Mouse (Mus musculus) right cerebral cortex, adult 2 months (tissue): ENCODE data around the gene Zscan2.

Experiments
- DNase-seq, 2 experiments: peaks; one replicate each; pipeline ENCODE4 v3.0.0; 2021 to 2022; ENCODE audit warnings: low spot score in 2 of 2

Zscan2 gene

DNA sequence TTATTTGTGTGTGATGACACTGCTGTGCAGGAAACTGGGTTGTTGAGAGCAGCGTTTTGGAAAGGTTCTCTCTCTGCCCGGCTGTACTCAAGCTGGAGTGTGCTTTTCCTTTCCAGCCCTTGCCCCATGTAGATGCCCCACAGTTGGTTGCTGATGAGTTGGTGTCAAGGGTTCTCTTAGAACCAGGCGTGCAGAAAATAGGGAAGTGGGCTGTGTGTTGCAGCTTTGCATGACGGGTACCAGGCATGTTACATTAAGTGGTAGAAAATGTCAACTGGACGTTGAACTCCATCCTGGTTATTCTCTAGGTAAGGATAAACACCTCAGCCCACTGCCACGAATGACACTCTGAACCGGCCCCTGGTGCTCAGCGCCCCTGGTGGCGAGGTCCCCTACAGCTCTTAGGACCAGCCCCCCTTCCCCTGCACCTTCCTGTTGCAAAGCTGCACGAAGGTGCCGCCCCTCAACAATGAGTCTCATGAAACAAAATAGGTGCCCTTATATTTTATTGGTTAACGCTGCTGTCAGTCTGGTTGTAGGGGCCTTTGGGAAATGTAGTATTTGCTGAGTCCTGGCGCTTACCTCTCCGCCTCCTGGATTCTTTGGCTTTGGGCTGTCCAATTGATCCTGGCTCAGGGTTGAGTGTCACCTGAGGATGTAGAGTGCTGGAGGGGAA, 22.2 kb downstream of the Zscan2 start:
- peak; percentile 69 to 70 for DNase-seq

DNA sequence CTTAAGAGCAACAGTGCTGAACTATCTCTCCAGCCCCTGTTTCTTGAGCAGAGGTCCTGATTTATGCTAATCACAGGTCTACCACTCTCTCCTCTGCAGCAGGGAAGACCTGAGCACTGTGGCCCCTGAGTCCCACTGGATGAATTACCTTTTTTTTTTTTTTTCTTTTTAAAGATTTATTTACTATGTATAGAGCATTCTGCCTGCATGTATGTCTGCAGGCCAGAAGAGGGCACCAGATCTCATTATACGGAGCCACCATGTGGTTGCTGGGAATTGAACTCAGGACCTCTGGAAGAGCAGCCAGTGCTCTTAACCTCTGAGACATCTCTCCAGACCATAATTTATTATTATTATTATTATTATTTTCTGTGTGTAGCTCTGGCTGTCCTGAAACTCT, 24.9 kb downstream of the Zscan2 start:
- no peak for DNase-seq

DNA sequence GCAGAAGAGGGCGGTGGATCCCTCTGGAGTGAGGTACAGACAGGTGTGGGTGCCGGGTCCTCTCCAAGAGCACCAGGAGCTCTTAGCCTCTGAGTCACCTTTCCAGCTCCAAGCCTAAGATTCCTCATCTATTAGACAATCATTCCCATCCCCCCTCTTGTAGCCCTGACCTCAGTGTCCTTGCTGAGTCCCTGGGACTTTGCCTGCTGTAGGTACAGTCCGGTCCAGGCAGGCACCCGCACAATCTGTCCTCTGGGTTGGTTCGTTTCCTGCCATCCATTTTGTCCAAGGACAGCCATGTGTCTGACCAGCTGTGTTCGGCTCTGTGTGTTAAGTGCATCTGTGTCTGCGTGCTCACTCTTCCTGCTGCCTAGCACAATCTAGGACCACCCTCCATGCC, 27.9 kb downstream of the Zscan2 start:
- no peak for DNase-seq

DNA sequence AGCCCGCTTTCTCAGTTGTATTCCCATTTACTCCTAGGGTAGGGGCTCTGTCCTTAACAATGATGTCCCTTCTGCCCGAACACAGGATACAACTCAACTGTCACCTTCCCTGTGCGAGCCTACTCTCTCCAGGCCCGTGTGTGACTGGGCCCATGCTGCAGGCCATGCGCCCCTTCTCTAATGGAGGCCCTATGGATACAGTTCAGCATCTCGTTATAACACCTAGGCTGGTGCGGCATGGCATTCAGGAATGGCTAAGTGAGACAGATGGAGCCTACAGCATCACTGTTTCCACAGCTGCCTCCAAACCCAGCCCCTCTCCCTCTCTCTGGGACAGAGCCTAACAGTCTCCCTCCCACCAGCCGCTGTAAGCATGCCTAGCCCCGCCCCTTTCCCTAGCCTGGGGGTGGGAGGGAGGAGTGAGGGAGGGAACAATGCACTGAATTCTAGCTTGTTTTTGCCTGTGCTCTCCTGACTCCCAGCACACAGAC, 28.3 kb downstream of the Zscan2 start:
- peak in 1 of 2 experiments; percentile 34 for DNase-seq

DNA sequence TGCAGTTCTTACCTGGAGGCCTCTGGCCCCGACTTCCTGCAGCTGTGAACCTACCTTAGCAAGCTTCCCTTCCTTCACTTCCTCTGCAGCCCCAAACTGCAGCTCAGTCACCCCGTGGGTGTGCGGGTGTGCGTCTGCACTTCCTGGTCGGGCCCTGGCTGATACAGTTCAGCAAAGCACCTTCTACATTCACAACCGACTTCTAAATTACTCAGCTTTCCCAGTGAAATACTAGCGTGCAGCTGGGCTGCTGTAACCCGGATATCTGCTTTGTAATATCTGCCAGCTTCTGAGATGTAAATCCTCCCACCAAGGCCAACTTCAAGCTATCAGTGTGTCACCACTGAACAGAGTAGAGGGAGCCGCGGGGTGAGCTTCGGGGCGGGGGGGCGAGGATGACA, 29.1 kb downstream of the Zscan2 start:
- DNase-seq, result no peak

DNA sequence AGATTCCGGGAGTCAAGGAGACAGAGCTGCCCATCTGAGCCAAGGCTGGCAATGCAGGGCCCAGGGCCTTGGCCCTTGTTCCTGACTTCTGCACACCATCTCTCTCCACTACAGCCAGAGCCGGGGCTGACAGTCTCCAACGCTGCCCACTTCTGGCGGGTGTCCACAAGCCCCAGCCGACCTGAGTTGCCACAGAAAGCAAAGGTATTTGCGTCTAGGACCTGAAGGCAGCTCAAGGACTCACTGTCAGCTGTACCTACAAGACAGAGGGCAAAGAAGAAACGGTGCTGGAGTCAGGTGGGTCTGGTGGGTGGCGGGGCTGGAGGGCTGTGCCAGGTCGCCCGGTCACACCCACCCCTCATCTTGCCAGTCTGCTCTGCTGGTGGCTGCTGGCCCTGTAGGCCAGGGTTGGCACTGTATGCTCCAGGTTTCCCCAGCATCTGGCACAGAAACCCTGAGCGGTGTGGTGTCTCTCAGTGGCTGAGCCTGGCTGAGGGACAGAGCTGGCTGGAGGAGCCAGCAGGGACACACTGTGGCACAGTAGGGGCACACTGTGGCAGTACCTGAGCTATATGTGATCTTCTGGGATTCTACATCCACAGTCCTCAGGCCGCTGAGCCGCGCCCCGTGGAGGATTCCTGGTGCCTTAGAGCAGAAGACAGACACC, 32.5 kb downstream of the Zscan2 start:
- DNase-seq, result no peak

DNA sequence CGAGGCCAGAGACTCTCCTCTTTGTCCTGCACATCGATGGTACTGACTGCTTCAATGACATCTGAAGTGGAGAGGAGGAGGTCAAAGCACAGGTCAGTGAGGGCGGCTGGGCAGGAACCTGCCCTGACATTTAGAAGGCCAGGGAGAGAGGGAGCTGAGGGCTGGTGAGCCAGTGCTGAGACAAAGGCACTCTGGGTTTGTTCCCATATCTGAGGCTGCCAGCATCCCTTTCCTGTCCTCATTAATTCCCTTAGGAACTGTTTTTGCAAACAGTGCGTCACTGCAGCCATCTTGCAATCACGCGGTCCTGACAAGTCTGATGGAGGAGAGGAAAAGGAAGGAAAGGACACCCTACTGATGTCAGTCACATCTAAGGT, 33.0 kb downstream of the Zscan2 start:
- DNase-seq, result no peak

DNA sequence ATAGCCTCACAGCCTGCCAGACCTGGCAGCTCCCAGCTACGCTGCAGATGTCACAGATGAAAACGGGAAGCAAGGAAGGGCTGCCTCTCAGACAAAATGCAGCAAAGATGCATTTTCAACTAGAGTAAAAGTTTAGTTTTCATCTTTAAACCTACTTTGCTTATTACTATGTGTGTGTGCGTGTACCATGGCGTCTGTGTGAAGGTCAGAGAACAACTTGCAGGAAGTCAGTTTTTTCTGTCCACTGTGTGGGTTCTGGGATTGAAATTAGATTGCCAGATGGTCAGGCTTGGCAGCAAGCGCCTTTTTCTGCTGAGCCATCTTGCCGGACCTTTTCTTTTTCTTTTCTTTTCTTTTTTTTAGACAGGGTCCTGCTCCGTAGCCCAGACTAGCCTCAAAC, 33.5 kb downstream of the Zscan2 start:
- no peak for DNase-seq

DNA sequence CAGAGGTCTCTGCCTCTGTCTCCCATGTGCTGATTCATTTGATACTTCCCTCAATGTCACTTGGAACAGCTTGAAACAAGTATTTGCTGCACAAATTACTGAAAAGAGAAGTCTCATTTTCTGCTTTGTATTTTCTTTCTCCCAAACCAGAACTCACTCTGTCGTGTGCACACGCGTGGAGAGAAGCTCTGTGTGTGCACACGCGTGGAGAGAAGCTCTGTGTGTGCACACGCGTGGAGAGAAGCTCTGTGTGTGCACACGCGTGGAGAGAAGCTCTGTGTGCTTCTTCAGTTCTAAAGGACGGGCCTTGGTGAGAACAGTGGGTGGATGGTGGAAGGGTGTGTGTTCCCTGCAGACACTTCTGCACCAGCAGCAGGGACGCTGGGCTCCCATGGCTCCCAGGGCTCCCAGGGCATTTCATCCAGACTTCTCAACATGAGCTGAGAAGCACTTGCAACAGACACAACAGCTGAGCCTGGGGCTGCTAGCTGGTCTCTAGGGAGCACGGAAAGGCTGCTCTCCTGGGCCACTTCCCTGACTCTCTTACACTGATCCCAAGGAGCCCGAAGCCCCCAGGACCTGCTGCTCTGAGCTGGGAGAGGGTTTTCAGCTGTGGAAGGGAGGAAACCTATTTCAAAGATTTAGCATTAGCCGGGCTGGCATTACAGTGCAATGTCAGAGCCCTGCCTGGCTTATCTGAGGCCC, 34.2 kb downstream of the Zscan2 start:
- no peak for DNase-seq

DNA sequence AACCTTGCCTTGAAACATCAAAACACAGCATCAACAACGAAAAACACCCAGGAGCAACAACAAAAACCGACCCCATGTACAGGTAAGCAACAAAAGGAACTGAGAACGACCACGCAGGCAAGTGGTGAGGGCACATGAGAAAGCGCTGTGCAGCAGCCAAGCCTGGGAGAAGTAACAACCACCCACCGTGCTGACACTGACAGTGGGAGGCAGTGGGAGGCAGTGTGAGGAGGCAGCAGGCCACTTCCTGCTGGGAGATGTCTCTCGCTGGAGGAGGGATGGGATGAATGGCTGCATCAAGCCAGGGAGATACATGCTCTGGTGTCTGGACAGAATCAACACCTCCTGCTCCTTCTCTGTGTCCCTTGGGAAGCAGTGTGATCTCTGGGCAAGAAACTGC, 36.4 kb downstream of the Zscan2 start:
- DNase-seq, result peak; percentile 43 to 56

DNA sequence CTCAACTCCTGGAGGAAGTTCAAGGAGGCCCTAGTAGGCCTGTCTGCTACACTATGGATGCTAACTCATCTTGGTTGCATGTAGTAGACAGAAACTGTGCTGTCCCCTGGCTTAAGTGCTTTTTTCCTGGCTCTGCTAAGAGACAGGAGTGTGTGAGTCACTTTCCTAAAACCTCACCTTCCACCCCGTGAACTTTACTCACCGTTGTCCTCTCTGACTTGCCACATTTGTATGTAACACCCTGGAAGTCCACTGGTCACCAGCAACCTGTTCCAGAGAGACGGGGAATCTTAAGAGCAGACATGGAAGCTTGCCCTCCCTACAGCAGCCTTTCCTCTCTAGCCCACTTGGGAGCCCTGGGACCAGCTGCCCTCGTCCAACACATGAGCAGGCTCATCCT, 37.0 kb downstream of the Zscan2 start:
- no peak for DNase-seq

DNA sequence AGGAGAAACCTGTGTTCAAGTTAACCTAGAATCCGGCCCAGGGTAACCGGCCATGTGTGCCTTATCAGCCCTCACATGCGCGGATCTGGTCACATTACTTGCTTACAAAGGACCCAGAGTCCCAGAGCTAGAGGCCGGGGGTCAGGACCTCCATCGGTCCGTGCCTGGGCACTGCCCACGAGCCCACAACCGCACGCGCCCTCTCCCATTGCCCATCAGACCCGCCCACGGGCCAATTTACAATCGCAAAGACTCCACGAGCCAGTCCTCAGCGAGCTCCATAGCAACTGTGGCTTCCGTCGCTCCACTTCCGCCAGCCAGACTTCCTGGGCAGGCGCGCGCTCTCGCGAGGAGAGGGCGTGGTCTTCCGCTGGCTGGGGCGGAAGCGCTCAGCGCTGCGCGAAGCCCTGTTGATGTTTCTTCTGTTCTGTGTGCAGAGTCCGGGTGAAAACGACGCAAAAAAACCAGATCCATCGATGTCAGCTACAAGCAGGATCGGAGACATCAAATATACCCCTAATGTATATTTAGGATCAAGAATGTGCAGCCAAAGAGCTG, 40.3 kb downstream of the Zscan2 start, which contains the start of gene Wdr73:
Gene Wdr73, minus strand, starts transcription at position 326 of the 558 bp plus-strand sequence.
- peak; percentile 90 to 92 for DNase-seq

DNA sequence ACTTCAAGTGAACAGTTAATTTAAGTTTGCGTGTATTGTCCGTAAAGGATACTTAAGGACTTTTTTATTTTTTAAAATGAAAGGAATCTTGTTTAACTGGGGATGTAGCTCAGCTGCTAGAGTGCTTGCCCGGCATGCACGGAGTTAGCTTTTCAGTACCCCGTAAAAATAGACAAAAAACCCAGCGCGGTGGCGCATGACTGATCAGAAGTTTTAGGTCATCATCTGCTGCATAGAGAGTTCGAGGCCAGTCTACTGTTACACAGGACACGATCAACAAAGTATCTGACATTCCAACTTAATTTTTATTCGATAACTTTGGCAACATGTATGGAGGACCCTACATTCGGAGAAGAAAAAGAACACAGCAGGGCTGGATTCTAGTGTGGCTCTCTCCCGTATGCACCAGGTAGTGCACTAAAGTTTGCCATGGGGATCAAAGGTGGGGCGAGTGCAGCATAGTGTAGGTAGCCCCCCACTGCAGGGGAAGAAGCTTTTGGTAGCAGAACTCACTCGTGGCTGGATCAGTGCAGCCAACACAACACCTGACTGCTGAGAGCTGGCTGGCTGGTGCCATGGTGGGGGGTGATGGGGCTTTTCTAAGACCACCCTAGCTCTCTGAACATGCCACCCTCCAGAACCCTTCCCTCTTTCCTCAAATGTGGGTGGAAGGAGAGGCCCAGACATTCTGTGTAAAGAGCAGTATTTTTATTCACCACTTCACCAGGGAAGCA, 41.0 kb downstream of the Zscan2 start:
- DNase-seq, result no peak

DNA sequence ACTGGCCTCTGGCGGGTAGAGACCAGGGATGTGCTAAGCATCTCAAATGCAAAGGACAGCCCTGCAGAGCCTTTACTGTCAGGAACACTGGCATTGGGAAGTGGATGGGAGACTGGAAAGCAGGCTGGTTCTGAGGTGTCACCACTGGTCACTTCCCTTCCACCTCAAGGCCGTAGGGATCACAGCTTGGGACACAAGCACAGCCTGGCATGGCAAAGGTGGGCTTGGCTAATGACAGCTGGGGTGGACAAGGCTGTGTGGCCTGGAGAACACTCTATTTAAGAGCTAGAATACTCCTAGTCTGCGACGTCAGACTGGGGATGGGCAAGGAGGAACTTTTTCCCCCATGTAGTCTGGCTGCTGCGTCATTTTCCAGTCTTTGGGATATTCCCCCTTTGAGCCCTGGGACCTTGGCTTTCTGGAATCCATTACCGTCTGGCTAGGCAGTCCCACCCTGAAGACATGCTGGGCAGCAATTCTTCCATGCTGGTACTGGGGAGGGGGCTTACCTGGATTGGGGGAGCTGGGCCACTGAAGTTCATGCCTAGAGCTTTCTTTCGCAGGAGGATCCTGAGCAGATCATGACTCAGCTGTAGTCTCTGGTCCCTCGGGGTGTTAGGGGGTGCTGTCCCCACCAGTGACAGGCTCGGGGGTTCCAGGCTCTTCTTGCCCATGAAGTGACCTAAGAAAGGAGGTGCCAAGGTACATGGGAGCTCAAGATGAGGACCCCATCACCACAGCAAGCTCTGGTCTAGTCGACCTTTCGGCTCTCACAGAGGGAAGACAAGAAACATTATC, 43.1 kb downstream of the Zscan2 start:
- no peak for DNase-seq

DNA sequence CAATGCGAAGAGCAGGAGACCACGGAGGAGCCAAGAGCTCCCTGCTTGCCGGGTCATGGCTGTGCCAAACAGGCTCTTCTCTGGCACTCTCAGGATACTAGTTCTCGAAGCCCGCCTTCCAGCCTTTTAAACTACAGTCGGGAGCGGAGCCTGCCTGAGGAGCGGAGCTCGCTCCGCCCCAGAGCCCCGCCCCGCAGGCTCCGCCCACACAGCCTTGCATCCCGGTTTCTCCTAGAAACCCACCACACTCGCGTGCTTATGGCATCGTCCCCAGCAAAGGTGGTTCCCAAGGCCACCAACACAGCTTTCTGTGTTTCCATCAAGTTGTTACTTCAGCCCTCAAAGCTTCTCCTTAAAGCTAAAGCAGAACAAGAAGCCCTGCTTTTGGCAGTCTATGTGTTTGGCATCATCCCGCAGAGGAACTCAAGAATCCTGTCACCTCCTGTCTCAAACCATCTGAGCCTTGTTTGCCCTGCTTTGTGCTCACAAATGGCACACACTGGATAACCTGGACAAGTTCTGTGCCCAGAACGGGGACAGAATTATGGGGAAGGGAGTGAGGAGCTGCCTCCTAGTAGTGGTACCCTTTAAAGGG, 44.3 kb downstream of the Zscan2 start, which contains the start of gene Nmb:
Gene Nmb, minus strand, starts transcription at position 156 of the 595 bp plus-strand sequence.
- peak; percentile 37 to 64 for DNase-seq

DNA sequence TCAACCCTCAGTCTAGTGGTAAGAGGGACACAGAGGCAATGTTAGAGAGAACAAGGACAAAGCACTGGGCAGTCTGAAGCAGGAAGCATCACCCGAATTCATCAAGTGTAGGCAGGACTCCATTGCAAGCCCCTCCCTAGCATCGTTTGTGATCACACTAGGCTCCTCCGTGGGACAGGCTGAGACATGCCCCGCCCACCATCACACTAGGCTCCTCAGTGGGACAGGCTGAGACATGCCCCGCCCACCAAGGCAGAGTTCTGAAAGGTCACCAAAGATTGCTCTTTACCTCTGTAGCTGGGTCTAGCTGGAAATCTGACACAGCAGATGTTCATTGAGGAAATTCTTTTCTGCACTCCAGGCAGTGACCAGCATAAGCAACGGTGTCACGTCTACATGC, 50.3 kb downstream of the Zscan2 start:
- no peak for DNase-seq

DNA sequence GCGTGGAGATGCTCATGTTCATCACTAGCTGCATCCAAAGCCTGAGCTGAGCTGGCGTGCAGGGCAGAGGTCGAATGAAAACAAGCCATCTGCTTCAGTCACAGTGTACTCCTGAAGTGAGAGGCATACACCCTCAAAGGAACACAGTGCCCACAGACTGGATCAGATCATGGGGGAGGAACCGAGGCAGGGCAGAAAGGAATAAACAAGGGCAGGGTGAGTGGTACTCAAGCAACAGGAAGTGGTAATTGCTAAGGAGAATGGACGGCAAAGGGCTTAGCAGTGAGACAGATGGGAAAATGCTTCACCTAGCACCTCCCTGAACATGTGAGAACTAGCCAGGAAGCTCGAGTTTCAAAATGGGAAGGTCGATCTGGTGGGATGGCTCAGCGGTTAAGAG, 51.8 kb downstream of the Zscan2 start:
- DNase-seq, result no peak

DNA sequence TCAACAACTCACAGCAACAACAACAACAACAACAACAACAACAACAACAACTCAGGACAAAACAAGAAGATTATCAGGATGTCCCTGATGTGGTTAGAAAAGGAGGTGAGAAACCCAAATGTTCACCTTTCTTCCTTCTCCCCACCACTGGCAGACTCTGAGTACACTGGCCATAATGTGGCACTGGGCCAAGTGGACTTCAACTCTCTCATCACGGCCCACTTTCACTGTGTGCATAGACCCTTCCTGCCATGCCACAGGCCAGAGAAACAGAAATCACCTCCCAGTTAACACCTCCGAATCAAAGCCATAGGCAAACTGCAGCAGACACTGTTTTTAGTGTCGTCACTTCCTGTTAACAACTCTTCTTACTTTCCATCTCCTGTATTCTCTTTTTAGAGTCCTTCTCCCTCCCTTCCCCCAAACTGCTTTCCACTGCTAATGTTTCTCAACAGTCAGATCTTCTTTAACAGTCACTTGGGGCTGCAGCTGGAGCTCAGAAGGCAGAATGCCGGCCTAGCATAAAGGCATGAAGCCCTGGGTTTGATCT, 57.3 kb downstream of the Zscan2 start:
- no peak for DNase-seq

DNA sequence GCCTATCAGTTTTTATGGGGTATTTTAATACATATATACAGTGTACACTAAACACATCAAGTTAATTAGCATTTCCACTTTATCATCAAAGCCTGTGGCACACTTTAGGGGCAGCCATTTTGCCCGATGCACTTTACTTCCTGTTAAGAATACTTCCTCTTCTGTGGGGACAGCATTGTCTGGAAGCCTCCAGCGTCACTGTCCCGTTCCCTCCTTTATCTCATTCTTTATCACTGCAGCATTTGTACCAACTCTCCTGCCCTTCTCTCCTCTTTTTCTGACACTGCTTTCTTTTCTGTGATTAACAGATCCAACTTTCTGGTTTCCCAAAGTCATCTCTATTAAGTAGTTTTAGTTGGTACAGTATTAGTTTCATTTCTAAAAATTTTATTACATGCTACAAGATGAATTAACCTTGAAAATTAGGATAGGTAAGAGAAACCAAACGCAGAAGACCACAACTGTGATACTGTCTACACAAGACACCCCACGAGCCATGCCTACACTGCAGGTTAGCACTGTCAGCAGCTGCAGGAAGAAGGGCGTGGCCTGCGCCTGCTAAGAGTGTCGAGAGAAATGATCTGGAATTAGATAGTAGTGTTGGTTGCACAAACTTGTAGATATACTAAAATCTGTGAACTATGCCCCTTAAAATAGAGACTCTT, 58.4 kb downstream of the Zscan2 start:
- no peak for DNase-seq

DNA sequence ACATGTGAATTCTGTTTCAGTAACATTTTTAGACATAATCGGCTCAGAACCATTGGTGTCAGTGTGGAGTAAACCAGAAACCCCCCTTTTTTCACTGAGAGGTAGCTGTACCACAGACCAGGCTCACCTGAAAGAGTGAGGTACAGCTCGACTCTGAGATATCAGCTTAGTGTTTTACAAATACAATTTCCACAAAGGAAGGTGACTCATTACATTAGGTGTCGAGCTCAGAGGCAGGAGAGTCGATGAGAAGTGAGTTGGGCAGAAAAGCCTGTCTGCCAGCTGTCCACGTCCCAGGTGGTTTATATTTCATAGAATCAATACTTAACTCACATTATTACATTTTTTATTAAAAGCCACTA, 58.9 kb downstream of the Zscan2 start:
- no peak for DNase-seq
